Mouse (Mus musculus) cerebellum, adult 9-11 months (tissue): ENCODE measurements around the gene Dnhd1.

ENCODE experiments used
- DNase-seq: peaks from one replicate; pipeline ENCODE4 v3.0.0; 2022

The Dnhd1 gene

DNA sequence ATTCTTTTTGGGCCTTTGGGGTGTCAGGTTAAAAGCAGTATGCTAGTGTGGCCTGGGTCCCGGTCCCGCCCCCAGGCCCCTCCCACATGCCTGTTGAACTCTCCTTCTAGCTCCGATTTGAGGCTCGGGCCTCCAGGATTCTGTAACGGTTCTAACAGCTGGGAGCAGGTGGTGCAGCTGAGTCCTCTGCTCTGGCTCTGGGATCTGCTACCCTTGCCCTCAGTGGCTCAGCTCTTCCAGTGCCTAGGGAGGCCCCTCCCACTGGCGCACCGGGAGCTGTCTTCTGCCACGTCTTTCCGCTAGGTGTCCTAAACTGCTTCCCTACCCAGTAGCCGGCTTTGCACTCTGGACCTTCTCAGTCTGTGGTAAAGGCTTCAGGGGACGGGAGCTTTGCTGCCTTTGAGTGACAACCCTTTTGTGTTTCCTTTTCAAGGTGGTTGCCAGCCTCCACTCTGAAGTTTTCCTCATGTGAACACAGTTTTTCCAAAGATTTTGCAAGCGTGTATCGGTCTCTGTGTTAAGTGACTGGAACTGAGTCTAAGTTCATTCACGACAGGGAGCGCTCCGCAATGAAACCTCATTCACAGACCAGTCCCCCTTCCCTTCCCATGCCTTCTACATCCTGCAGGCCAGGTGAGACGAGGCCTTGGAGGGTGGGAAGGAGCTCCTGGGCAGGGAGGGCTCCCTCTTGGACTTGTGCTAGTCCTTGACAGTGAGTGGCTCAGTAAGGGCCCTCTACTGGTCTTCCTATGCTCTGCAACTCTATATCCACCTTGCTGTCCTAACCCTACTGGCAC lies at the start of gene Dnhd1:
Dnhd1 (plus strand) TSS at position 189 of the 797 bp plus-strand sequence.
- peak; percentile 82 for DNase-seq

GRCm38 (mm10) chr7:105602860-105603623 lies 47.6 kb upstream of the Dnhd1 start:
- DNase-seq: peak; percentile 74

DNA sequence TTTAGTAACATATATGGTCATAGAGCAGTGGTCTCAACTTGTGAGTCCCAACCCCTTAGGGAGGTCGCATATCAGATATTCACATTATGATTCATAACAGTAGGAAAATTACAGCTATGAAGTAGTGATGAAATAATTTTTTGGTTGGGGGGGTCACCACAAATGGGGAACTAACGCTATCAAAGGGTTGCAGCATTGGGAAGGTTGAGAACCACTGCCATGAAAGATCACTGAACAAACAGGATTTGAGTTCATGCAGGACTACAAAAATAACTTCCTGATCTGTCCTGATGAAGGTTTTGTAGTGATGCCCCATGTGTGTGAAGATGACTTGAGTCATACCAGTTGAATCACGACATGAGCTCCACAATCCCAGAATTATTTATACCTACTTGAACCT lies 42.2 kb upstream of the Dnhd1 start:
- no peak for DNase-seq

GRCm38 (mm10) chr7:105611767-105612166 lies 38.9 kb upstream of the Dnhd1 start:
- no peak for DNase-seq

GRCm38 (mm10) chr7:105614400-105614799 lies 36.2 kb upstream of the Dnhd1 start:
- DNase-seq: no peak

GRCm38 (mm10) chr7:105615720-105616119 lies 34.9 kb upstream of the Dnhd1 start:
- DNase-seq: no peak

- DNase-seq: no peak
Measured at GRCm38 (mm10) chr7:105616561-105616960, 34.1 kb upstream of the Dnhd1 start.

- DNase-seq: no peak
Measured at GRCm38 (mm10) chr7:105617810-105618209, 32.8 kb upstream of the Dnhd1 start.

- DNase-seq: no peak
Measured at GRCm38 (mm10) chr7:105619701-105620100, 30.9 kb upstream of the Dnhd1 start.

DNA sequence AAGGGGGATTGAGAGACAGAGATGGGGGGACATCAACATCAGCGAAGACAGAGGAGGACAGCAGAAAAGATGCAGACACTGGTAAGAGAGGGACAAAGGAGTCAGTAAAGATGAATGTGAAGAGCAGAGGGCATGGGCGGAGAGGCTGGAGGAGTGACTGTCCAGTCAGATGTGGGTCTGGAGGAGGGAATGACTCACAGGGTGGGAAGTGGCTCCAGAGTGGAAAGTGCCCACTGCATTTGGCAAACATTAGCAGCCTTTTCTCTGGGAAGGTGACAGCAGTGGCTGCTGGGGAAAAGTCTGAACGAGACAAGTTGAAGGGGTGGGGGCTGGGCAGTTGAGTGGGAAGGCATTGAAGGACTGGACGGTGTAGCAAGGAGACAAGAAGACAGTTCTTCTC lies 29.6 kb upstream of the Dnhd1 start:
- DNase-seq: no peak

DNA sequence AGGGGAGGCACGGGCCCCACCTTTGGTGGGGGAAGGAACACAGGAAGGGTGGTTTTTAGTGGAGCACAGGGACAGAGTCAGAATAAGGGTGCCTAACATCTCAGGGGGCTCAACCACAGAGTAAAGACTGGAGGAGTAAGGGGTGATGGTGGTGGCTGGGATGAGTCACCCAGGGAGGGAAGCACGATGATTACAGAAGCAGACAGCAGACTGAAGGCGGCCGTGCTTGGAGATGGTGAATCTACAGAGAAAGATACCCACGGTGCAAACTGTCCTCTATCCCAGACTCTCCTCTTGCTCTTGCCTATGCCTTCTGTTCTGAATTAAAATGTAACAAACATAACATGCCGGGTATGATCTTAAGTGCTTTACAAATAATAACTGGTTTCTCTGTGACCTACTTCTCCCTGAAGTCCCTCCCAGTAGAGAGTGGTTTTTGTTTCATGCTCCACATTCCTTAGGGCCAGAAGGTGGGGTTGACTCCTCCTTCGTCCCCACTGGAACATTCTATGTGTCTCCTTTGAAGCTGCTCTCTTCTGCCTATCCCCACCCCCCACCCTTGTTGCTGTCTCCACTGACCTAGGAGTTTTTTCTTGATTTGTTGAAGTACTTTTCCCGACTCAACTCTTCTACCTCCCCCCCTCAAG lies 28.9 kb upstream of the Dnhd1 start:
- DNase-seq: no peak

- peak; percentile 88 for DNase-seq
Measured at GRCm38 (mm10) chr7:105625397-105625796, 25.2 kb upstream of the Dnhd1 start.

DNA sequence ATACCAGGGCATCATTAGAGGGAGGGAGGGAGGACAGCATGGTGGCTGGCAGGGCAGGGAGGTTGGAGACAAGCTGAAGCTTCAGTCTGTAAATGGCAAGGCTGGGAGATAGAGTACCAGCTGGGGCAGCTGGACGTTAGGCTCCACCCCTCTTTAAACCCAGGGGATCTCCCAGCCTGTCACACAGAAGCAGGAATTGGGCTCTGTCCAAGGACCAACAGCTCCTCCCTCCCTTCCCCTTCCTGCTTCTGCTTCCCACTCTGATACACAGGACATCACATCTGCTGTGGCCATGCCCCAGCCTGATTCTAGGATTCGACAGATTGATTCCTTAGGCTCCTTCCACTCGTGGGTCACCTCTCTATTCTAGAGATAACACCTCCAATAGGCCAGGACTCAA lies 22.0 kb upstream of the Dnhd1 start:
- peak; percentile 62 for DNase-seq

DNA sequence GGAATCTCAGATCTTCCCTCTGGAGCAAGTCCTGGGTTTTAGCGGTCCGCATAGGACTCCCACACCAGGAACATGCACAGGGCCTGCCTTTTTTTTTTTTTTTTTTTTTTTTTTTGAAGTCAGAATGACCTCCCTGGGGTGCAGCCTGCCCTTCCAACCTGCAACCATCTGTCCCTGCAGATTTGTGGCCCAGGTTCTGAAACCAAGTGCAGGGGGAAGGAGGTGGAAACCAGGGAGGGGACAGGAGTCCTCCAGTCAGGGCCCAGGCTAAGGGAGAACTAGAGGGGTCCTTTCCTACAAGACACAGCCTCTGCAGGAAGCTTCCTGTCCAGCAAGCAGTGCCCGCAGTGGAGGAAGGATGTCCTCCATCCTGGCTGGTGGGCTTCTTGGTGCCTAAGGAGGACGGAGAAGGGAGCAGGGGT lies 18.1 kb upstream of the Dnhd1 start:
- peak; percentile 89 for DNase-seq

DNA sequence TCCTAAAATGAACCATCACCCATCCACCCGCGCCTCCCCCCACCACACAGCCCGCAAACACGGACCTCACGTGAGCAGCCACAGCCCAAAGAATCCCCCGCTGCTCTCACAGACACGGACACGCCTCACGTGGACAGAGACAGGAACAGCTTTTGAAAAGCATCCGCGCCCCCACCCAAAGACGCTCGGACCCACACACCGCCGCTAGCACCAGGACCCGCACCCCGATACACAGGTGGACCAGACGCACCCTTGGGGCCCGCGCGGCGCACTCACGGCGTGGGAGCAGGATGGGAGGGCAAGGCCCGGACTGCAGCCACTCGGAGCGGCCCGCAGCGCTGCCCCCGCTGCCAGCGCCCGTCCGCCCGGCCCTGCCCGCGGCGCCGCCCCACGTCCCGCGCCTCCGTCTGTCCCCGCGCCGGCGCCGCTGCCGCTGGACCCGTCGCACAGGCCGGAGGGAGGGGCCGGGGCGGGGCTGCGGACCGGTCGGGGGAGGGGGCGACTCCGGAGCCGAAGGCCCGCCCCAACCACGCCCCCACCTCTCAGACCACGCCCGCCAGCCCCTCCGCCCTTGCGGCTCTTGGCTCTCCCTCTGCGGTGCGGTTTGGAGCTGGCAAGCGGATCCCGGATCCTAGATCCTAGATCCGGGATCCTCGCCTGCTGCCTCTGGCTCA lies 17.4 kb upstream of the Dnhd1 start, which contains the start of gene Trim3:
Trim3 (minus strand) TSS at position 445 of the 674 bp plus-strand sequence.
- DNase-seq: peak; percentile 94

- no peak for DNase-seq
Measured at GRCm38 (mm10) chr7:105633801-105634135, 16.9 kb upstream of the Dnhd1 start.

- no peak for DNase-seq
Measured at GRCm38 (mm10) chr7:105634272-105634920, 16.2 kb upstream of the Dnhd1 start.

GRCm38 (mm10) chr7:105635726-105636125 lies 14.9 kb upstream of the Dnhd1 start:
- no peak for DNase-seq

DNA sequence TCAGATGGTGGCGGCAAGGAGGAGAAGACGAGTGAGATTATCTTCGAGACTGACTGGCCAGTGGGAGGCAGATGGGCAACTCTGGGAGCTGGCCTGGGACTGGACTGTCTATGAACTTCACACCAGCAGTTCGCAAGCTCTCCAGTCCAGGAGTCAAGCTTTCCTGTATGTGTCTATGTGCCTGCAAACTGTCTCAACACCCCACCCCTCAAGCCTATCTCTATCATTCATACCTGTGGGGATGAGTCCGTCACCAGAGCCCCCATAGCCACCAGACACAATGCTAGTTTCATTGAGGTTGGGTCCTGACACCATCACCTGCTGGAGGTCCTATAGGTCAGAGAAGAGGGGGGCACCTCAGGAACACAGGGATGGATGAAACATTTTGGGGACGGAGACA lies 11.9 kb upstream of the Dnhd1 start:
- no peak for DNase-seq

DNA sequence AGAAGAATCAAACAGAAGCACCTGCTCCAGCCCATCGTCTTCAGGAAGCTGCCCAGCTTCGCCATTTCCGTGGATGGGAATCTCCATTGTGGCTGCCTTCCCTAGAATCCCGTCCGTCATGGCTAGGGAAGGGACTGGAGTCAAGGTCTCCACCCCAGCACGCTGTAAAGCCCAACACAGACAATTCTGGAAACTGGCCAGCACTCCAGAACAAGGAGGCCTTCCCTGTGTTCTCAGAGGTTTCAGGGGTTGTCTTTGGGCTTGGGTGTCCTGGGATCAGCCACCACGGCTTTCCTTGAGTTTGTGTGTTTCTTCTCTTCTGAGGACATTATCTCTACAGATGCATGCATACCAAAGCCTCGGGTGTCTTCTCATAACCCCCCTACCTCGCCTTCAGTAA lies 11.3 kb upstream of the Dnhd1 start:
- peak; percentile 71 for DNase-seq

DNA sequence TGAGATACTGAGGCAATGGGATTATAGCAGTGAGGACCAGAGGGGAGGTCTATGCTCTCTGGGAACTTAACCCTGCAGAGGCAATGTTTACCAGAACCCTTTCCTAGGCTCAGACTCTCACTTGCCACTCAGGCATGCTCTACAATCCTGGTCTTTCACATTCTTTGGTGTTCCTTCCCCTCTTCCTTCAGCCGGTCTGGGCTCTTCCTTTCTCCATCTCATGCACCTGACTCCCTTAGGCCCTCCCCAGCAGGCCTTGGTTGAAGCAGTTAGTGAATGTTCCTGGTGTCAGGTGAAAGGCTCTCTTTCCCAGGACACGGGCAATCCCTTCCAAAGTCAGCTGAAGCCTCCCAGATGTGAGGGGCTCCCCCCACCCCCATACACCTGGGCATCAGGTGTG lies 10.9 kb upstream of the Dnhd1 start, which contains the start of gene Timm10b:
Timm10b (plus strand) TSS at position 301 of the 400 bp plus-strand sequence.
- no peak for DNase-seq

DNA sequence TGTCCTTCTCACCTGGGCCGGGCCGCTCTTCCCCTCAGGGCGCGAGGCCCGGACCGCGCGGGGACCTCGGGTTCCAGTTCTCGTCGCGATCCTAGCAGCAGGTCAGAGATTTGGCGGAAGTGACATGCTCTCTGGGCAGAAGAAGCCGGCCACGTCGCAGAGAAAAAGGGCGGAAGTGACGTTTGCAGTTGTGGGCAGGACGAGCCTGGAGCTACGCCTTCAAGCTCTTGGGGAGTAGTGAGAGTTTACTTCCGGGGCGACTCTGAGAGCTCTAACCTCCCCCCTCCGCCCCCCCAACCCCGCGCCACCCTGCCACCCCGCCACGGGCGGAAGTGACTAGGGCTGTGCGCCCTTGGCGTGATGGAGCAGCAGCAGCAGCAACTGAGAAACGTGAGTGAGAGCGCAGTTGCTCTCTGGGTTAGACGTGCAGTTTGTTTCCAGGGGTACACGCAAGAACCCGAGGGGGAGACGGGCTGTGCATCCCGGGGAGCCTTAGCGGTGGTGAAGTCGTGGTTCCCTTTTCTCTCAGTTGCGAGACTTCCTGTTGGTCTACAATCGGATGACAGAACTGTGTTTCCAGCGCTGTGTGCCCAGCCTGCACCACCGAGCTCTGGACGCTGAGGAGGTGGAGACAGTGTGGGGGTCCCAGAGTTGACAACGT lies 10.3 kb upstream of the Dnhd1 start, which contains the start of the genes Arfip2 and Gm45799:
Arfip2 (minus strand) TSS at position 184 of the 661 bp plus-strand sequence.
Gm45799 (plus strand) TSS at position 320 of the 661 bp plus-strand sequence.
- peak; percentile 99 for DNase-seq
